23 mouse cellular contexts compared by ENCODE assay signal in the genomic region with DNA sequence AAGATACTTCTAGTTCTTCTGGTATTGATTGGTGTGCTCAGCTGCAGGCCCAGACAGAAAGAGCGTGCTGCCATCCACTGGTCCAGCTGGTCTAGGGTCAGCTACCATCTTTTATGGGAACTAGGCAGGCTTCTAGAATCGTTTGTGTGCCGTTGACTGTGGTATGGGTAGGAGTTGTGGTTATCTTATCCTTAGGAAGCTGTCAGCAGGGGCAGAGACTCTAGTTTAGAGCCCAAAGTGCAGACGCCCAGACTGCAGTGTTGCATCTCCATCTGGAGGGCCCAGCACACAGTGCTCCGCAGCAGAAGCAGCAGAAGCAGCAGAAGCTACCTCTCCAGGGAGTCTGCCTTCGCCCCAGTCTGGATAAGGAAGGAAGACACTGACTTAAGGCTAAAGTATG.
DNase-seq lines count a peak whose midpoint lies in the region; ATAC-seq and TF ChIP-seq lines count a peak whose summit lies in the region.
"Had no signal": no experiment of that assay in that cellular context is flagged by ENCODE, and none has a peak within 500 bp of the region (broad histone marks: within the 10 kb centered on the region; RNA-seq: fewer than 3 reads in every experiment).

No protein-coding gene starts in this region.

- TF ChIP-seq EP300 in MEL (IDR thresholded peaks at IDR 0.05; ENCODE audit: low read depth in 1 of 2, low read length in 2 of 2), result peak in 1 of 2 experiments; percentile 46; a peak in 2 of 4 replicates

- H3K4me1 ChIP-seq in heart, embryonic 10.5 days, result peaks cover 66% of the 10 kb centered on the region
- peaks cover 2% of the 10 kb centered on the region; the same call in 1 of the 2 replicates for H3K4me1 ChIP-seq in liver, adult 2 months (ENCODE audit: control insufficient read depth, insufficient read depth, low read length)
- peaks cover 0 to 6% of the 10 kb centered on the region in 2 experiments; a peak in 1 of 4 replicates for H3K4me1 ChIP-seq in MEL (ENCODE audit: control insufficient read depth in 1 of 2, insufficient read depth in 2 of 2, low read length in 2 of 2)

- H3K36me3 ChIP-seq in heart, embryonic 10.5 days, result peaks cover 23% of the 10 kb centered on the region
- no peaks in the 10 kb centered on the region for H3K36me3 ChIP-seq in liver, adult 2 months (ENCODE audit: control insufficient read depth, insufficient read depth, low read length)
- H3K36me3 ChIP-seq in MEL (ENCODE audit: control insufficient read depth in 1 of 2, insufficient read depth in 2 of 2, low read length in 2 of 2), result no peaks in the 10 kb centered on the region
- H3K36me3 ChIP-seq: forebrain, embryonic 15.5 days; midbrain, embryonic 13.5 days had no signal

- 35% methylated on average over 6 of the region's 6 CpGs for WGBS in heart, embryonic 10.5 days
- 71% methylated on average over 6 of the region's 6 CpGs for WGBS in liver, adult 2 months

- H3K27me3 ChIP-seq in heart, embryonic 10.5 days (ENCODE audit: insufficient read depth, poor library complexity, severe bottlenecking), result no peaks in the 10 kb centered on the region
- H3K27me3 ChIP-seq in liver, adult 2 months (ENCODE audit: control insufficient read depth, insufficient read depth, low read length), result no peaks in the 10 kb centered on the region
- no peaks in the 10 kb centered on the region for H3K27me3 ChIP-seq in MEL (ENCODE audit: control insufficient read depth in 1 of 2, insufficient read depth in 2 of 2, low read length in 2 of 2)
- H3K27me3 ChIP-seq: forebrain, embryonic 15.5 days; hindbrain, embryonic 12.5 days; limb, embryonic 13.5 days; lung, embryonic 15.5 days; midbrain, embryonic 13.5 days; neural tube, embryonic 12.5 days; Patski had no signal

- peak; percentile 18 for TF ChIP-seq RAD21 in MEL (IDR thresholded peaks at IDR 0.05; ENCODE audit: low read depth, low read length)

- no peaks in the 10 kb centered on the region for H3K9me3 ChIP-seq in heart, embryonic 10.5 days
- H3K9me3 ChIP-seq in MEL (replicated peaks; ENCODE audit: insufficient read depth, low read length), result no peaks in the 10 kb centered on the region
- H3K9me3 ChIP-seq: forebrain, embryonic 15.5 days; hindbrain, embryonic 12.5 days; limb, embryonic 13.5 days; lung, embryonic 15.5 days; midbrain, embryonic 13.5 days; neural tube, embryonic 12.5 days had no signal

- H3K4me3 ChIP-seq in heart, embryonic 10.5 days, result no peak overlapping the region
- no peak overlapping the region for H3K4me3 ChIP-seq in liver, adult 2 months (ENCODE audit: insufficient read depth, low read depth, low read length)
- no peak overlapping the region for H3K4me3 ChIP-seq in MEL (ENCODE audit: control insufficient read depth in 1 of 2, insufficient read depth in 1 of 2, low read depth in 2 of 2, low read length in 2 of 2)
- H3K4me3 ChIP-seq: forebrain, embryonic 15.5 days; hindbrain, embryonic 12.5 days; limb, embryonic 13.5 days; lung, embryonic 15.5 days; midbrain, embryonic 13.5 days; neural tube, embryonic 12.5 days had no signal

- H3K9ac ChIP-seq in liver, adult 2 months (ENCODE audit: low read depth, low read length), result no peak overlapping the region
- no peak overlapping the region for H3K9ac ChIP-seq in MEL (ENCODE audit: control insufficient read depth, low read depth, low read length, poor library complexity, severe bottlenecking)
- H3K9ac ChIP-seq: forebrain, embryonic 15.5 days; hindbrain, embryonic 12.5 days; limb, embryonic 13.5 days; lung, embryonic 15.5 days; midbrain, embryonic 13.5 days; neural tube, embryonic 12.5 days had no signal

- ATAC-seq in common myeloid progenitor, adult 5-6 weeks (replicated peaks; ENCODE audit: low read depth, poor library complexity, severe bottlenecking), result peak; percentile 77
- ATAC-seq in frontal cortex, adult (ENCODE audit: low TSS enrichment), result no peak
- ATAC-seq: forebrain, embryonic 15.5 days; midbrain, embryonic 13.5 days; Patski had no signal

- TF ChIP-seq CTCF in liver, adult 2 months (IDR thresholded peaks at IDR 0.05; ENCODE audit: low read depth, low read length), result 0 out of 2 replicates have a peak, but pooled peaks have one; percentile 8
- peak in 1 of 3 experiments; percentile 15; a peak in 1 of 6 replicates for TF ChIP-seq CTCF in MEL (IDR thresholded peaks at IDR 0.05 in 2 of 3, conservative IDR thresholded peaks at IDR 0.05 in 1 of 3; ENCODE audit: control insufficient read depth in 1 of 3, insufficient read depth in 1 of 3, low read depth in 2 of 3, low read length in 3 of 3, poor library complexity in 1 of 3, severe bottlenecking in 1 of 3)

- no peak for TF ChIP-seq POLR2A in liver, adult 2 months (IDR thresholded peaks at IDR 0.05; ENCODE audit: extremely low read depth, insufficient read depth, low read length)
- TF ChIP-seq POLR2A in MEL (IDR thresholded peaks at IDR 0.05; ENCODE audit: control insufficient read depth in 1 of 2, insufficient read depth in 1 of 2, low read depth in 1 of 2, low read length in 2 of 2, poor library complexity in 1 of 2), result no peak

- DNase-seq in heart, embryonic 10.5 days (ENCODE audit: low spot score), result peak; percentile 74
- no peak for DNase-seq in heart, postnatal 4 days
- DNase-seq in liver, adult 2 months (ENCODE audit: extremely low read depth, low read depth, low spot score), result no peak
- DNase-seq in liver (no peak), MEL (ENCODE audit: low read depth, low spot score) (peak; percentile 47)
- DNase-seq: adrenal gland, postnatal 10 days; cerebellum, adult 11-12 months; cerebellum, postnatal 36 days; kidney, adult 18-20 months; layer of hippocampus, postnatal 36 days; right cerebral cortex, adult 18-20 months; thymus, postnatal 14 days had no signal

- peaks cover 4% of the 10 kb centered on the region; the same call in 1 of the 2 replicates for H3K79me2 ChIP-seq in liver, adult 2 months (ENCODE audit: control insufficient read depth, insufficient read depth, low read length)
- no peaks in the 10 kb centered on the region for H3K79me2 ChIP-seq in MEL (ENCODE audit: control insufficient read depth, insufficient read depth, low read length, poor library complexity)

- no peak overlapping the region; the same call in 1 of the 2 replicates for H3K27ac ChIP-seq in heart, embryonic 10.5 days
- H3K27ac ChIP-seq in liver, adult 2 months (replicated peaks; ENCODE audit: insufficient read depth, low read depth, low read length), result peak overlapping the region; percentile 45; the same call in 1 of the 2 replicates
- H3K27ac ChIP-seq in MEL (ENCODE audit: control insufficient read depth, low read depth, low read length), result no peak overlapping the region
- H3K27ac ChIP-seq: forebrain, embryonic 15.5 days; hindbrain, embryonic 12.5 days; kidney, postnatal 0 days; limb, embryonic 13.5 days; lung, embryonic 15.5 days; midbrain, embryonic 13.5 days; neural tube, embryonic 12.5 days; stomach, postnatal 0 days had no signal

TF ChIP-seq in MEL, 35 proteins besides CTCF, POLR2A, EP300 and RAD21:
- TF ChIP-seq ZMIZ1 (IDR thresholded peaks at IDR 0.05; ENCODE audit: low read depth, low read length), result no peak
- 0 out of 2 replicates have a peak, but pooled peaks have one; percentile 49 for TF ChIP-seq TBP (IDR thresholded peaks at IDR 0.05; ENCODE audit: low read depth, low read length)
- no peak for TF ChIP-seq USF1 (IDR thresholded peaks at IDR 0.05; ENCODE audit: low read depth, low read length)
- TF ChIP-seq SMC3 (IDR thresholded peaks at IDR 0.05; ENCODE audit: low read depth, low read length), result peak; percentile 19
- TF ChIP-seq MYB (IDR thresholded peaks at IDR 0.05; ENCODE audit: low read depth, low read length), result no peak
- no peak for TF ChIP-seq ETS1 (IDR thresholded peaks at IDR 0.05; ENCODE audit: low read depth, low read length)
- no peak for TF ChIP-seq TCF12 (IDR thresholded peaks at IDR 0.05; ENCODE audit: low read depth, low read length)
- TF ChIP-seq BHLHE40 (IDR thresholded peaks at IDR 0.05; ENCODE audit: borderline replicate concordance, low read depth, low read length), result no peak
- 0 out of 2 replicates have a peak, but pooled peaks have one; percentile 12 for TF ChIP-seq ZC3H11A (IDR thresholded peaks at IDR 0.05; ENCODE audit: low read depth, low read length)
TF ChIP-seq in MEL: peak in this region for 3.

Comparison
In these comparisons a context has a peak if more than half of its experiments do, and no peak if none do; other contexts are left out.
1. DNase-seq: peak in heart, embryonic 10.5 days (single experiment) and MEL (single experiment); none in heart, postnatal 4 days (single experiment), liver, adult 2 months (single experiment) and liver (single experiment).